Mouse (Mus musculus) thymus, postnatal 25 days (tissue): ENCODE data around the gene Chsy1.
"Not testable (repeated sequence)": the region's sequence is repeated elsewhere in the genome, so short reads cannot be mapped to it uniquely, and the experiment has no call there.

Experiments
- DNase-seq: peaks from one replicate; pipeline ENCODE4 v3.0.0; 2022

Gene Chsy1

GRCm38 (mm10) chr7:66179711-66180110 lies 70.4 kb downstream of the Chsy1 start:
- no peak for DNase-seq

DNA sequence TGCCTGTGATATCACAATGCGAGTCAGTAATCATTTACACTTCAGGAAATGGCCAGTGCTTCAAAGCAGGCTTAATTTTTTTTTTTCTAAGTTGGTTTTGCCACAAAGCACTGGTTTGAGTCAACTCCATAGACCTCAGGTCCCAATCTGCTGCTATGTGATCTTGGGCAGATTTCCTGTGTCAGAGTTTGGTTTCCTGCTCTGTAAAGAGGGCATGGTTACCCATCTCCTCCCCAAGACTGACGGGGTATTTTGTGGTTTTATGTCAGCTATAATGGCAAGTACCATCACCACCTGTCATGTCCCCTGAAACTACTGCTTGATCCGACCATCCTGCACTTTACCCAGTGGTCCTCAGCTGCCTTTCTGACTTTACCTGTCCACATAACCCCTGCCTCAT lies 70.9 kb downstream of the Chsy1 start:
- DNase-seq, result peak; percentile 25

GRCm38 (mm10) chr7:66180711-66181365 lies 71.5 kb downstream of the Chsy1 start:
- DNase-seq, result no peak

GRCm38 (mm10) chr7:66182075-66182715 lies 72.9 kb downstream of the Chsy1 start:
- DNase-seq, result no peak

GRCm38 (mm10) chr7:66183404-66183803 lies 74.1 kb downstream of the Chsy1 start:
- DNase-seq, result no peak

- DNase-seq, result no peak
Observed at GRCm38 (mm10) chr7:66184026-66184425, 74.7 kb downstream of the Chsy1 start.

DNA sequence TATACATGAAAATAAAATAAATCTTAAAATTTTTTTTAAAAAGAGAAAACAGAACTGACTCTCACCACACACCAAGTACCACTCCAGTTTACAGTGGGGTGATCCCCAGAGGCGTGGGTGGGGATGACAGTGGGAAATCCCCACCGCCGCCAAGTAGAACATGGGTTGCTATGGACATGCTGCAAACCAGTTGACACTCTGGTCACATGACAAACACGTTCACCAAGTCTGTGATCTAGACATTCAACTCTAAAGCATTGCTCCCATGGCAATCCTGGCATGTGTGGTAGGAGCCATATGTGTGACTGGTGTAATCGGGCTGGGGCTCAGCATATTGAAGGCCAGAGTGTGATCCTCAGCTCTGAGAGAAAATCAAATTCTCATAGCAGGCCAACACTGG lies 76.1 kb downstream of the Chsy1 start:
- DNase-seq, result no peak

DNA sequence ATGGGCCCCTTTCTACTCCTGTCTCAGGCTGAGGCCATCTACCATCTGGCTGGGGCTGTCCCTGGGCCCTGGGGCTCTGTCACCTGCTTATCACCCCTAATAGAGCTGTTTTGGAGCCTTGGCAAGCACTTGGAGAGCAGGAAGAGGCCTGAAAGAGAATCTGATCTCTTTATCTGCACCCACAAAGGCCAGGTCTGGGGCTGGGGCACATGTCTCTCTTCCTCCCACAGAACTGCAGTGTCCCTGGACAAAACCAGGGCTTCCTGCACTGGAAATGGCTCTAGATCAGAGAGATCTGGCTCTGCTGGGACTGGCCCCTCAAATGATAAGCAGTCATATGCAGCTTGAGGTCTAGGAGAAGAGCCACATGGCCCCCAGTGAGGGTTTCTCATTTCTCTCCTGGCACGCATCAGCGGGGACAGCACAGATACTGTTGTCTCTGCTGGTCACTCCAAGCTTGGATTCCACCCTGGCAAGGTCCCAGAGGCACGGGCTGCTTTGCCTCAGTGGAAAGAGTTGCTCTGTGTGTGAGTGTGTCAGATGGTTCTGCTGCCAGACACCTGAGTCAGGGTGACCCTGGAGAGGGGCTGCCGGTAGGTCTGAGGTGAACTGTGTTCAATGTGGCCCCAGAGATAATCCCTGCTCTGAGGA lies 78.4 kb downstream of the Chsy1 start:
- no peak for DNase-seq

DNA sequence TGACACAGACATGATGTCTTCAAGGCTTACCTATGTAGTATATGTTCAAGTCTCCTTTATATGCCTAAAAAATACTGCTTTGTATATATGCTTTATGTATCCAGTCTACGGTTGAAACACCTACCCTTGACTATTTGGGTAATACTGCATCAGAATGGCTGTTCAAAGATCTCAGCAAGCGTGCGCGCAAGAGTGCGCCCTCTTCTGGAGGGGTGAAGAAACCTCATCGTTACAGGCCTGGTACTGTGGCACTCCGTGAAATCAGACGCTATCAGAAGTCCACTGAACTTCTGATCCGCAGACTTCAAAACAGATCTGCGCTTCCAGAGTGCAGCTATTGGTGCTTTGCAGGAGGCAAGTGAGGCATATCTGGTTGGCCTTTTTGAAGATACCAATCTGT lies 81.1 kb downstream of the Chsy1 start:
- DNase-seq, result not testable (repeated sequence)

- DNase-seq, result no peak
Observed at GRCm38 (mm10) chr7:66194511-66194910, 85.2 kb downstream of the Chsy1 start.

DNA sequence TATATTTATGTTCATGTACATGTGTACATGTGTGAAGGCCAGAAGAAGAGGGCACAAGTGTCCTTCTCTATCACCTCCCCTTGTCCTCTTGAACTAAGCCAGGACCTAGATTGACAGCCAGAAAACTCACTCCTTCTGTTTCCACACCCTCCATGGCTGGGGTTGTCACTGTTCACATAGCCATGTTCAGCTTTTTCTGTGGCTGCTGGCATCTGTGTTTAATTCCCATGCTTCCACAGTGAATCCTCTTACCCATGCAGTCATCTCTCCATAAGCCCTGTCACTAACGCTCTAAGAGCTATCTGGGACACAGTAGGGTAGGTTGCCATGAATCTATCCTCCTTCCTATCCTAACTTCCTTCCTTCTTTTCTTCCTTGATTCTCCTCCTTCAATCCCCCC lies 86.6 kb downstream of the Chsy1 start:
- no peak for DNase-seq

DNA sequence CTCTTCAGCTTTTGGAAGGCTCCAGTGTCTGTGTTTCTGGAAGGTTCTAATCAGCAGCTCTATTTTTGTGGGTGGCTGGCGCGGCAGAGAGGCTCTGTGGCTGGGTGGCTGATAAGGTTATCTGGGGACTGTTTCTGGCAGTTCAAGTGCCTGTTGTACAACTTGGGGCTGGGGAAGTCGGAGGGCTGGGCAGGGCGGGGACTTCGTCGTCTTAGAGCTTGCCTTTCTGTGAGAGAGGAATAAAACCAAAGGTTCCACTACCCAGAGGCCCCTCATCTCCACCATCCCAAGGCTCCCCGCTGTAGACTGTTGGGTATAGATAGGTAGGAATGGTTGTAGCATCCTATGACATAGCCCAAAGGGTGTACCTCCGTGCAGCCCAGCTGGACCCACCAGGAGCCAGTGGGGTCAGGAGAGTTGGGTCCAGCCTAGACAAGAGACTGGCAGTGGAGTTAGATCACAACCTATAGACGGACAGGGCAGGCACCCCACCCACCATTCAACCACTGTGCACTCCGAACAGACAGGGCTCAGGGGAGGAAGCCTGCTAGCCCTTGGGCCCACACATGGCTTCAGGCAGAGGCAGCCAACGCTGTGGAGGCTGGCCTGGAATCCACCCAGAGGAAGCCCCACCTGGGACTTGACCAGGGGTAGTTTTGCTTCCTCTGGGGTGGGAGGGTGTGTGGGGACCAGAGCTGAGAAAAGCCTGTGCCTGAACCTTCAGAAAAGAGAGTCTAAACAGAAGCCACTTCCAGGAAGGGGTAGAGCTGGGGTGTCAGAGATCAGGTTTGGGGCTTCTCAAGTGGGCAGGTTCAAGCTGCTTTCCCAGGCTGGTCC lies 87.5 kb downstream of the Chsy1 start:
- no peak for DNase-seq

DNA sequence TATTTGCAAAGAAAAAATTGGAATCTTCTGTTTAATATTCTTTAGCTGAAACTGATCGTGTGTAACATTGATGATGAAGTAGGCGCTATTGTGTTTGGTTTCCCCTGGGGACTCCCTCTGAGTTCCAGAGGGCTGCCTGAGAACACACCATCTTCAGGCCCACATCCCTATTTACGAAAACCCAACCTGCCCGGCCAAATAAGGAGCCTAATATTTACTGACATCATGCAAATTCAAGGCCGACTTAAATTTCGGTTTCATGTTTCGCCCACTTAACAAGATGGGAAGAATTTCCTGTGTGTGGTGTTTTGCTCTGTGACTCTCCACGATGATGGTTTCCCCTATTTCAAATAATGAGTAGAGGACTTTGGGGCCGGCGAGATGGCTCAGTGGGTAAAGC lies 89.1 kb downstream of the Chsy1 start:
- no peak for DNase-seq

GRCm38 (mm10) chr7:66199391-66199831 lies 90.1 kb downstream of the Chsy1 start:
- no peak for DNase-seq

DNA sequence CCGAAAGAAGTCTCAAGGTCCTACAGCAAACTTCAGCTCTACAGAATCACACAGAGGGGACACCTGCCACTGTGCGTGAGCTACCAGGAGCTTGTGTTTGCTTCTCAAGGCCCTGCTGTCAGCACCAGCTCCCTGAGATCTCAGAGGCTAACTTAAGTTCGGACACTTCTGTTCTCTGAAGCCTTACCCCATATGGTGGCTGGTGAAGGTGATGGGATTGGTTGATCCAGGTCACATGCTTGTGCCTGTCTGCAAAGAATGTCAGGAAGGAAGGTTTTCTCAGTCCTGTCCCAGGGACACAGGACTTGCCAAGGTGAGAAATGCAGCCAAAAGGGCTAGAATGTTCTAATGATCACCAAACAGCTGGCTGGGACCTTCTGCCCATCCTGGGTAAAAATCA lies 91.1 kb downstream of the Chsy1 start:
- no peak for DNase-seq

GRCm38 (mm10) chr7:66200791-66201450 lies 91.6 kb downstream of the Chsy1 start:
- DNase-seq, result no peak

DNA sequence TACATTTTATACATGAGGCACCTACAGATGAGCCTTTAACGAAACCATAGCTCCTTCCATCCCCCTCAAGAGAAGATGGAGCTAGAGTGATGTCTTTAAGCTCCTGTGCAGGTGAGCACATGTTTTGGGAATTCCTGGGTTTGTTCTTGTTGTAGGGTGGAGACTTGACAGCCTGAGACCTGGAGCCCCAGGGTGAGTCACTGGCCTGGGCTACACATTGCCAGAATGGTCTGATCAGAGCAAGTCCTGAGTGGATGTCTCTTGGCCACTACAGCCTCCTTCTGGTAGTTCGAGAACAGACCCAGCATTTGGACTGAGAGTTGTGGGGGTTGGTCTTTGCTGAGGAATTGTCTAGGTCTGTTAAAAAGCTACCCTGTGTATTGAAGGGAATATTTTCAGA lies 92.3 kb downstream of the Chsy1 start:
- no peak for DNase-seq

DNA sequence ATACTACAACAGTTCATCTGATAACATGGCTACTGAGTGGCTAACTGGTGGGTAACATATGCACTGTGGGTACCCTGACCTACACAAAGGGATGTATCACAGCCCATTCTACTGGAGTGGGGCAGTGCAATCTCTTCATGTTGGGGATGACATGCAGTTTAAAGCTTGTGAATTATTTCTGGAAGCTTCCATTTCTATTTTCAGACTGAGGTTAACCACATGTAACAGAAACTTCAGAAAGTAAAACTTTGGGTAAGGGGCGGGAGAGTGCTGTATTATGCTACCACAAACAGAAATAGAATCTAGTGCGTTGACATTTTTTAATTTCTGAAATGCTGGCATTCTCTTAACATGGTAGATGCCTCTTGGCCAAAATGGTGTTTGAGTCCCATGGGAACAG lies 100.6 kb downstream of the Chsy1 start:
- no peak for DNase-seq

DNA sequence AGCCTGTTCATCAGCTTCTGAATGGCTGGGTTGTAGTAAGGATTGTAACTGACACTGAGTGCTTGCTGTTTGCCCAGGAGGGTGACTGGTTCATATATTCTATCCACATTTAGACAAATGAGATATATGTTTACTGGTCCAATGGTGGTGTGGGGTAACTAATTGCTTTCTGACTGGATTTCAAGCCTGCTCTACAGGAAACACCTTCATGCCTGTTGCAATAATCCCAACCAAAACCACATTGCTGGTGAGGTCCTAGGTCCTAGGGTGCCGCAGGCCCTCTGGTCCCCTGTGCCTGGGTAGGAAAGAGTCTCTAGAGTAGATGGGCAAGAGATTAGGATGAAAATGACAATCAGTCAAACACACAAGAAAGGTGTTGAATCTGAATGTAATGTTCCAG lies 103.6 kb downstream of the Chsy1 start:
- DNase-seq, result no peak

- DNase-seq, result no peak
Observed at GRCm38 (mm10) chr7:66214477-66214876, 105.2 kb downstream of the Chsy1 start.

GRCm38 (mm10) chr7:66215911-66216310 lies 106.6 kb downstream of the Chsy1 start:
- no peak for DNase-seq

DNA sequence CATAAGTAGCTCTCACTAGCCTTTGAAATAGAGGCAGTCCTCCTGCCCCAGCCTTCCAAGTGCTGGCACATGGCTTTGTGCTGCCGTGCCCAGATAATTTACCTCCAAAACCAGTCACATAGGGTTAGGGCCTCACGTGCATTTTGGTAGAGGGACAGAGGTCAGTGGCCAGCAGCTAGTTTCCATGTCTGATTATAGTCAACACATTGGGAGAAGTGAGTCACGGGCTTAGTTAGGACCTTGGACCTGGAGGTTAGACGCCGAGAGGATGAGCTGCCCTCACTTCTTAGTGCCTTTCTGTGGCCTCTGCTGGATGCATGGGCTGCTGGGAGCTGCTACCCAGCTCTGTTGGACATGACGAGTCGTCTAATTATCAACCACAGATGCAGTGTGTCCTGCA lies 107.7 kb downstream of the Chsy1 start:
- DNase-seq, result no peak

GRCm38 (mm10) chr7:66217531-66218094 lies 108.3 kb downstream of the Chsy1 start:
- no peak for DNase-seq
